Mouse (Mus musculus) ES-Bruce4 (cell line): Measurements from ENCODE around the gene Srgap1.

Source experiments
- CTCF ChIP-seq: IDR thresholded peaks from one replicate; pipeline ENCODE4 v1.8.1; 2011; ENCODE audit warnings: low read depth, low read length
- EP300 ChIP-seq: IDR thresholded peaks from 2 replicates; pipeline ENCODE4 v1.6.1; 2011; ENCODE audit warnings: low read depth, low read length; ENCODE audit not compliant: insufficient read depth

DNA sequence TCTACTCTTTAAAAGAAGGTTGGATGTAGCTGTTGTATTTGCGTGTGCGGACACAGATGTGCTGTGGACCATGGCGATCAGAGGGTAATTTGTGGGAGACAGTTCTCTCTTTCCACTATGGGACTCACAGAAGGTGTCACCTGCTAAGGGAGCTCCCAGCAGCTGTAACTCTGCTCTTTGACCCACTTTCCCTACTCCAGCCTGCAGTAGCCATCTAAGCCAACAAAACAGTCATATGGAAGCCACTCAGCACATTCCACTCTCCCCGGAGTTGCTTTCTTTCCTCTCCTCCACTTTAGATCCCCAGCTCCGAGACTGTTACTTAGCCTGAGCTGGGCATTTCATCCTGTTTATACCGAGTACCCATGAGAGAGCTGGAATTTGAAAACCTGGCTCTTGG is 71.8 kb downstream of the Srgap1 start:
- TF ChIP-seq CTCF (no peak), EP300 (no peak)
